Mouse (Mus musculus): ENCODE measurements around the gene Gm20683.

- TF ChIP-seq CTCF (IDR thresholded peaks at IDR 0.05; ENCODE audit: insufficient read depth, low read length) (no peak), POLR2A (IDR thresholded peaks at IDR 0.05; ENCODE audit: borderline replicate concordance, extremely low read depth, low read depth, low read length) (no peak)
Measured at GRCm38 (mm10) chr17:25860229-25860628, 18.7 kb upstream of the Gm20683 start.
